Mouse (Mus musculus): Measurements from ENCODE around the gene Olfr492. TPM values are rescaled to one million over a fixed set of nuclear protein-coding genes. Genes with fewer than 3 reads are reported as not detected.

Gene Olfr492
- polyA plus RNA-seq (2016; fragmentation: Nextera tagmentation; extraction: Ambion mirVana), result not detected in 2 replicates

GRCm38 (mm10) chr7:108323574-108323973, at the start of gene Olfr492:
Gene Olfr492, minus strand, starts transcription at chr7:108323674.
- no peak within 1 kb of the TSS for H3K27ac ChIP-seq
- no peaks in the 10 kb centered on the region for H3K27me3 ChIP-seq (ENCODE audit: poor library complexity, severe bottlenecking)
- H3K4me3 ChIP-seq, result no peak within 1 kb of the TSS
- H3K4me1 ChIP-seq, result no peaks in the 10 kb centered on the region
- H3K9me3 ChIP-seq, result no peaks in the 10 kb centered on the region
- no peaks in the 10 kb centered on the region for H3K36me3 ChIP-seq (replicated peaks)
- DNase-seq (ENCODE audit: extremely low spot score, low spot score), result no peak
- WGBS, result 82% methylated on average over 2 of the region's 2 CpGs

DNA sequence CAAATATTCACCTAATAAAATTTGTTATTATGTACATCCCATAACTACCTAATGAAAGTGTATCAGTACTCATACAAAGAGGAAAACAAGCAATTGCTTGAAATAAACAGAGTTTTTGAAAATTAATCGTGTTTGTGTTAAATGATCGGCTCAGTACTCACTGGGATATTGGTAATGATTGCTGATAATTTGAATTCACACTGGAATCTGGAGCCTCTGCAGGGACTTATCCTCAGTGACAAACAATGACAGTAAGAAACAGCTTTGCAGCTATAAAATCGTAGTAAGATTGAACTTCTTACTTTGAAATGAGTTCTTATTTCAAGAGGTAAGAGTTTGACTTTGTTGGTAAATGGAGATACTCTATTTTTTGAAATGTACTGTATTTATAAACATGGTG, 41.6 kb upstream of the Olfr492 start, which contains the start of gene Olfr494:
Olfr494 (plus strand) TSS at position 301 of the 400 bp plus-strand sequence.
- Histone ChIP-seq H3K4me1 (no peaks in the 10 kb centered on the region), H3K9me3 (no peaks in the 10 kb centered on the region), H3K4me3 (no peak within 1 kb of the TSS), H3K27ac (no peak within 1 kb of the TSS), H3K27me3 (ENCODE audit: poor library complexity, severe bottlenecking) (no peaks in the 10 kb centered on the region), H3K36me3 (replicated peaks) (no peaks in the 10 kb centered on the region)
- DNase-seq (ENCODE audit: extremely low spot score, low spot score), result no peak
- WGBS, result 83% methylated on average over 3 of the region's 3 CpGs

- no peaks in the 10 kb centered on the region for H3K4me1 ChIP-seq
- DNase-seq (ENCODE audit: extremely low spot score, low spot score), result no peak
- H3K27me3 ChIP-seq (ENCODE audit: poor library complexity, severe bottlenecking), result no peaks in the 10 kb centered on the region
- no peak within 1 kb of the TSS for H3K4me3 ChIP-seq
- 90% methylated on average over 1 of the region's 1 CpGs for WGBS
- H3K27ac ChIP-seq, result no peak within 1 kb of the TSS
- no peaks in the 10 kb centered on the region for H3K36me3 ChIP-seq (replicated peaks)
- no peaks in the 10 kb centered on the region for H3K9me3 ChIP-seq
Measured at GRCm38 (mm10) chr7:108346879-108347278, 23.4 kb upstream of the Olfr492 start, which contains the start of gene Olfr493. Gene Olfr493, minus strand, starts transcription at chr7:108346979.

DNA sequence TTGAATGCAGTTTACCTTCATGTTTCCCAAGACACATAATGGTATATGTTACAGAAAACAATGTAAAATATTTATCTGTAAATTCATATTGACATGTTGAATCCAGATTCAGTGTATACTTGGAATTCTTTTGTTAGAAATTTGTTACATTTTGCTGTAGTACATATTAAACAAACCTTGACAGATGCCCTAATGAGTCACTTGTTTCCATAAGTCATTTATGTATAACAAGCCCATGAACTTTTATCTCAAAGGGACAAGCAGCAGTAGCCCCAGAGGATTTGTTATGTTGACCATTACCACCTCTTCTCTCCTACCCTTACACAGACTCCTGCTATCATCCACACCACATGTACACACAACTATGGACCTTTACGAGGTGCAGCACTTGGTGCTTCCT, 10.3 kb downstream of the Olfr492 start, which contains the start of gene Olfr491:
Olfr491 (plus strand) TSS at position 301 of the 400 bp plus-strand sequence.
- H3K9me3 ChIP-seq, result no peaks in the 10 kb centered on the region
- no peaks in the 10 kb centered on the region for H3K4me1 ChIP-seq
- no peaks in the 10 kb centered on the region for H3K36me3 ChIP-seq (replicated peaks)
- no peaks in the 10 kb centered on the region for H3K27me3 ChIP-seq (ENCODE audit: poor library complexity, severe bottlenecking)
- DNase-seq (ENCODE audit: extremely low spot score, low spot score), result no peak
- WGBS, result 84% methylated on average over 1 of the region's 1 CpGs
- H3K4me3 ChIP-seq, result no peak within 1 kb of the TSS
- no peak within 1 kb of the TSS for H3K27ac ChIP-seq

DNA sequence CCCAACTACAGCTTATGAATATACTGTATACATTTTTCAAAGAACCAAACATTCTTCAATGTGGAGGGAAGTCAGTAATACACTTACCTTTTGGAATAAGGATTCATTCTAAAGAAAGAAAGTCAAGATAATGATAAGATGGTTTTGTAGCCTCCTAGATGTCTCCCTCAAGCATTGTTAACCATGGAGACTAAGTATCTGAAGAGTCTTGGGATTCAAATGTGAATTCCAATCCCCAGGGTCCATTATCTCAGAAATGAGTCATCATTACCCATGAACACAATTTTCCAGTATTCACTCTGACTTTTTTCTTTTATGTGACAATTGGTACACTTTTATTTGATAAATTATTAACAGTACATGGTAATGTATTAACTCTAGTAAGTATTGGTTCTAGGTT, 34.6 kb downstream of the Olfr492 start, which contains the start of gene Olfr490:
Olfr490 (minus strand) TSS at position 101 of the 400 bp plus-strand sequence.
- no peak for DNase-seq (ENCODE audit: extremely low spot score, low spot score)
- Histone ChIP-seq H3K36me3 (replicated peaks) (no peaks in the 10 kb centered on the region), H3K27ac (no peak within 1 kb of the TSS), H3K4me3 (no peak within 1 kb of the TSS), H3K4me1 (no peaks in the 10 kb centered on the region), H3K27me3 (ENCODE audit: poor library complexity, severe bottlenecking) (no peaks in the 10 kb centered on the region), H3K9me3 (no peaks in the 10 kb centered on the region)

Other genes starting within 250 kb of the Olfr492 start
- not detected in 2 replicates for gene Olfr481, start 243.8 kb downstream of the Olfr492 start, polyA plus RNA-seq (2016; fragmentation: Nextera tagmentation; extraction: Ambion mirVana)
- gene Olfr482, start 226.1 kb downstream of the Olfr492 start, polyA plus RNA-seq (2016; fragmentation: Nextera tagmentation; extraction: Ambion mirVana), result 0.06 TPM in 1 of 2 replicates, not detected in the other
- gene Olfr483, start 222.8 kb downstream of the Olfr492 start, polyA plus RNA-seq (2016; fragmentation: Nextera tagmentation; extraction: Ambion mirVana), result not detected in 2 replicates
- not detected in 2 replicates for gene Olfr484, start 196.2 kb downstream of the Olfr492 start, polyA plus RNA-seq (2016; fragmentation: Nextera tagmentation; extraction: Ambion mirVana)
- gene Olfr485, start 163.8 kb downstream of the Olfr492 start, polyA plus RNA-seq (2016; fragmentation: Nextera tagmentation; extraction: Ambion mirVana), result not detected in 2 replicates
- not detected in 2 replicates for gene Olfr486, start 150.9 kb downstream of the Olfr492 start, polyA plus RNA-seq (2016; fragmentation: Nextera tagmentation; extraction: Ambion mirVana)
- gene Olfr487, start 109.0 kb downstream of the Olfr492 start, polyA plus RNA-seq (2016; fragmentation: Nextera tagmentation; extraction: Ambion mirVana), result not detected in 2 replicates
- not detected in 2 replicates for gene Olfr488, start 65.3 kb downstream of the Olfr492 start, polyA plus RNA-seq (2016; fragmentation: Nextera tagmentation; extraction: Ambion mirVana)
- gene Olfr490, start 34.7 kb downstream of the Olfr492 start, polyA plus RNA-seq (2016; fragmentation: Nextera tagmentation; extraction: Ambion mirVana), result not detected in 2 replicates
- gene Olfr491, start 10.2 kb downstream of the Olfr492 start, polyA plus RNA-seq (2016; fragmentation: Nextera tagmentation; extraction: Ambion mirVana), result not detected in 2 replicates
- not detected in 2 replicates for gene Olfr493, start 23.3 kb upstream of the Olfr492 start, polyA plus RNA-seq (2016; fragmentation: Nextera tagmentation; extraction: Ambion mirVana)
- gene Olfr494, start 41.7 kb upstream of the Olfr492 start, polyA plus RNA-seq (2016; fragmentation: Nextera tagmentation; extraction: Ambion mirVana), result not detected in 2 replicates
- gene Olfr495, start 69.5 kb upstream of the Olfr492 start, polyA plus RNA-seq (2016; fragmentation: Nextera tagmentation; extraction: Ambion mirVana), result not detected in 2 replicates
- gene Olfr497, start 96.7 kb upstream of the Olfr492 start, polyA plus RNA-seq (2016; fragmentation: Nextera tagmentation; extraction: Ambion mirVana), result not detected in 2 replicates
- gene Olfr498, start 141.7 kb upstream of the Olfr492 start, polyA plus RNA-seq (2016; fragmentation: Nextera tagmentation; extraction: Ambion mirVana), result not detected in 2 replicates
- gene Olfr502, start 201.4 kb upstream of the Olfr492 start, polyA plus RNA-seq (2016; fragmentation: Nextera tagmentation; extraction: Ambion mirVana), result not detected in 2 replicates
- gene Olfr503, start 220.9 kb upstream of the Olfr492 start, polyA plus RNA-seq (2016; fragmentation: Nextera tagmentation; extraction: Ambion mirVana), result not detected in 2 replicates
- gene Olfr504, start 242.1 kb upstream of the Olfr492 start, polyA plus RNA-seq (2016; fragmentation: Nextera tagmentation; extraction: Ambion mirVana), result not detected in 2 replicates